Mouse (Mus musculus) heart, postnatal 10 days (tissue): Measurements from ENCODE around the gene Map2k1. TPM values are rescaled to one million over a fixed set of nuclear protein-coding genes. Genes with fewer than 3 reads are reported as not detected.
A peak's percentile ranks its signal among the peaks of the same experiment; 100 is the strongest.
"Not testable (repeated sequence)": the region's sequence is repeated elsewhere in the genome, so short reads cannot be mapped to it uniquely, and the experiment has no call there.

Experiments used
- DNase-seq, 2 experiments: peaks; one replicate each; pipeline ENCODE4 v3.0.0; 2021
- intact Hi-C: fragments of 180-260 bp; cut with DNase I; formaldehyde crosslinking; loops from one replicate; pipeline ENCODE4 v1.15.1; 2025
- total RNA-seq, 2 experiments: library from RNA; stranded (reverse); gene quantifications; 2 replicates each; pipeline ENCODE4 v1.2.3; 2021

The Map2k1 gene
- 10 to 100 TPM; 59.6 to 65.1 TPM for total RNA-seq

DNA sequence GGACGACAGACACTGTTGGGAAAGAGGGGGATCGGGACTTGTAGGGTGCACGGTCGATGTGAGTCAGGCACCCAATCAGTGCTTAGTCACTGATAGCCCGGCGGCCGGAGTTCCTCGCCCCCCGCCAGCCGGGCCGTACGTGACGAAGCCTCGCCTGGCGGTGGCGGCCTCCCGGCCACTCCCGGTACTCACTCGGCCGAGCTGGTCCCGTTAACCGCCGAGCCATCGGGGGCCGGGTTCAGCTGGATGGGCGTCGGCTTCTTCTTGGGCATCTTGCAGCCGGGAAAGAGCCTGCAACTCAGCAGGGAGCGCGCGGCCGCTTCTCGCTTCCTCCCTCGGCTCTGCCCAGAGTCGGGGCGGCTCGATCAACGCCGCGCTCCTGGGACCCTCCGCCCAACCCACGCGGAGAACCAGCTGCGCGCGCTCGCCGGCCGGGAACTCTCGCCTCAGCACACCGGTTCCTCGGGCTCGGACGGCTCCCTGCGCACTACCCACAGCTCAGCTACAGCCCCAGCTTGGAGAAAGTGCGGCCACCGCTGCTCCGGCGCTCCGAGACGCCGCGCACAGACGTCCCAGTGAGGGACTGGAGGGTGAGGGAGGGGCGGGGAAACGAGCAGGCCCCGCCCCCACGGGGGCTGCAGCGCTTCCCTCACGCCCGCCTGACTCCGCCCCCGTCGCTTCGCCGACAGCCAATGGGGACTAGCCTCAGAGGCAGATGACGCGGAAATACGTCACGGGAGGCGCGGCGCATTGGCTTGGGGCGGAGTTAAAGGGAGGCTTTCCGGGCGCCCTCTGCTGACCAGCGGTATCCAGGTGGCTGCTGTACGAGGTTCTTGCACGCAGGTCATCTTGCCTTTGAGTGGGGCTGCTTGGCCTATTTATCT lies at the start of gene Map2k1:
TSS of gene Map2k1 (minus strand) at position 611 of the 884 bp plus-strand sequence.
- peak; percentile 100 for DNase-seq
- intact Hi-C loops: loop anchor here (1.0 to 2.0 kb wide), 2 partner anchors 20 to 74 kb away; partner anchors contain the start of gene Snapc5

DNA sequence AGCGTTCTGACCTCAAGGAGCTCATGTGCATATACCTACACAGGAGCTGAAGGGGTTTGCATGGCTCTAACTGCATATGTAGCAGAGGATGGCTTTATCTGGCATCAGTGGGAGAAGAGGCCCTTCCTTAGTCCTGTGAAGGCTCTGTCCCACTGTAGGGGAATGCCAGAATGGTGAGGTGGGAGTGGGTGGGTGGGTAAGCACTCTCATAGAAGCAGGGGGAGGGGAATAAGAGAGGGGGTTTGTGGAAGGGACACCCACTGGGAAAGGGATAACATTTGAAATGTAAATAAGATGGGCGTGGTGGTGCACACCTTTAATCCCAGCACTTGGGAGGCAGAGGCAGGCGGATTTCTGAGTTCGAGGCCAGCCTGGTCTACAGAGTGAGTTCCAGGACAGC lies 49.7 kb upstream of the Map2k1 start:
- intact Hi-C loops, DNase-seq: not testable (repeated sequence)

DNA sequence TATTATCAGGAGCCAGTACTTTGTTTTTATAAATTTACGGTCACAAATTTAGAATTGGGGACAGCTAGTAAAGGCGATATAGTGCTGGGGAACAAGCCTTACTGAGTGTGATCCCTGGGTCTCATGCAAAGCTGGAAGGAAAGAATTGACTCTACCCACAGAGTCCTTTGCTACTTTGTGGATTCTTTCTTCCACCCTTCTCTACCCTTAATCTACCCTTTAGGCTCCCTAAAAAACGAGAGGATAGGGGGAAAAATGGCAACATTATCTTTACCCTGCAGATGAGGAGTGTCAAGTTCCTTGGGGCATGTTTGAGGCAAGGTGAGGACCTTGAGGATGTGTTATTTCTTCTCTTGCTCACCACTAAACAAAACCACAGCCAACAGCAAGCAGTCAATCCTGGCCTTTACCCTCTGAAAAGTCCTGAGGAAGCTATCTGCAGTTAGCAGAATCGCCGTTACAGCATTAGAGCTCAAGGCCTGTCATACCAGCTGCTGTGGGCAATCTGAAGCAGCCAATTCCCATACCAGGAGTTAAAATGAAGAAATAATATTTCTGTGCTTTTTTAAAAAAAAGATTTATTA lies 29.1 kb upstream of the Map2k1 start:
- intact Hi-C loops: loop anchor here (5.0 kb wide), 1 partner anchor 55 kb away; no protein-coding TSS in a partner anchor

DNA sequence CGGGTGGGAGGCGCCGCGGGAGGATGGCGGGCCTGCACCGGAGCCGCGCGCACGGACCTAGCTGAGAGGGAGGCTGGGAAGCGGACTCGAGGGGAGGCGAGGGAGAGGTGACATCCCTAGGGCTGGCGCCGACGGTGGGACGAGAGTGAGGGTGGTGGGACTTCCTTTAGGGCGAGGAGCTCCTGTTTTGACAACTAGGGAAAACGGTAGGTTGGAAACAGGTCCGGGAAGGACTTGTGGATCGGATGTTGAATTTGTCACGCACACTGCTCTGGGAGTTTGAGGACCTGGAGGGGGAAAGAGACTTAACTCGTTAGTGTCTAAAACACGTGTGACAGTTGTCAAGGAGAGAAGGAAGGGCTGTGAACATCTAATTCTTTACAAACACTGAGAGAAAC lies 28.3 kb upstream of the Map2k1 start:
- DNase-seq: no peak
- intact Hi-C loops: loop anchor here (5.0 kb wide), 1 partner anchor 56 kb away; no protein-coding TSS in a partner anchor

More for the DNA sequence above, 29.1 kb upstream of the Map2k1 start:
- no peak for DNase-seq

DNA sequence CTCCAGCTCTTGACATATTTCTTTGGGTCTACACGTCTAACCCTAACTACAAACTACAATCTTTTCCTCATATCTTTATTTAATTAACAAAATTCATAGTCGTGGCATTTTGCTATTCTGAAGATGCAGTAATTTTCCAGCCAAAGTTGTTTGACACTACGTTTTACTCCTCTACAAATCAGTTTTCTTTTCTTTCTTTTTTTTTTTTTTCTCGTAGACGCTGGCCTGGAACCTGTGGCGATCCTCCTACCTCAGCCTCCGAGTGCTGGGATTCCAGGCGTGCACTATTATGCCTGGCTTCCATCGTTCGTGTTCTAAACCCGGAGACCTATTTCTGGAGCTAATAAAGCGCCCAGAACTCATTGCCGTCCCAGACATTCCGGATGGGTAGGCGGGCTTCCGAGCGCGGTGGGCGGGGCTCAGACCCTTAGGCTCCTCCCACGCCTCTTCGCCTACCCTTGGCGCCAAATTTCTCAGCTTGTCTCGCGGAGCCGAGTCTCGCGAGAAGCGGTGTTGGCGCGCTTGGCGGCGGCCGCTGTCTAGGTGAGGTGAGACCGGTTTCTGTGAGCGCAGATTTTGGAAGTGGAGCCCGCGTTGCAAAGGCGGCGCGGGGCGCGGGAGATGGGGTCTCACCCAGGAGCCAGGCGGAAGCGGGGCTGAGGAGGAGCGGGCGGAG lies 27.8 kb upstream of the Map2k1 start, which contains the start of gene Tipin:
TSS of gene Tipin (plus strand) at position 477 of the 676 bp plus-strand sequence.
- intact Hi-C loops: loop anchor here (5.0 kb wide), 1 partner anchor 56 kb away; no protein-coding TSS in a partner anchor

DNA sequence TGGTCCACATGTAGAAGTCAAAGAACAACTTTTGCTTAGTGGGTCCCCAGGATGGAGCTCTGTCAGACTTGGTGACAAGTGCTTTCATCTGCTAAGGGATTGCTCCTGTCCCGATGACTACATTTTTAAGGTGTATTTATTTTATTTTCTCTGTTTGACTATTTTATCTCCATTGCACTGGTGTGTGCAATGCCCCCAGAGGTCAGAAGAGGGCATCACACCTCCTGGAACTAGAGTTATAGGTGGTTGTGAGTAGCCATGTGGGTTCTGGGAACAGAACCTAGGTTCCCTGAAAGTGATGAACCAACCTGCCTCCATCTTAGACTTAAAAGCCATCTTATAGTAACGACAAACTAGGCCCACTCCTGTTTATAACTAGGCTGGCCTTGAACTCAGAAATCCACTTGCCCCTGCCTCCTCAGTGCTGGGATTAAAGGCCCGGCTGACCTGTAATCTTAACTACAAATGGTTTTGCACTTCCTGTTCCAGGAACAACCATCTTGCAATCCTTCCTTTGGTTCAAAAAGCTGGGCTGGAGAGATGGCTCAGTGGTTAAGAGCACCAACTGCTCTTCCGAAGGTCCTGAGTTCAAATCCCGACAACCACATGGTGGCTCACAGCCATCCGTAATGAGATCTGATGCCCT lies 25.4 kb upstream of the Map2k1 start:
- no peak for DNase-seq
- intact Hi-C loops: loop anchor here (10.0 kb wide), 1 partner anchor 686 kb away; the partner anchor contains the start of gene Ints14

More for the DNA sequence above, 27.8 kb upstream of the Map2k1 start, which contains the start of gene Tipin:
- peak; percentile 97 for DNase-seq

DNA sequence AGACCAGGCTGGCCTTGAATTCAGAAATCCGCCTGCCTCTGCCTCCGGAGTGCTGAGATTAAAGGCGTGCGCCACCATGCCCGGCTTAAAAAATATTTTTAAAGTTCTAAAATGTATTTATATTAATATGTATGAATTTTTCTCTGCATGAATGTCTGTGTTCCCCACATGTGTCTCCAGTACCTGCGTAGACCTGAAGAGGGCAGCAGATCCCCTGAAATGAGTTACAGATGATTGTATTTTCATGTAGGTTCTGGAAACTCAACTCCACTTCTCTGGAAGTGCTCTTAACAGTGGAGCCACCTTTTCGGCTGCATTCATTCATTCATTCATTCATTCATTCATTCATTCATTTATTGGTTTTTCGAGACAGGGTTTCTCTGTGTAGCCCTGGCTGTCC lies 24.3 kb upstream of the Map2k1 start:
- peak; percentile 66 to 84 for DNase-seq
- intact Hi-C loops: loop anchor here (10.0 kb wide), 1 partner anchor 687 kb away; the partner anchor contains the start of gene Ints14

DNA sequence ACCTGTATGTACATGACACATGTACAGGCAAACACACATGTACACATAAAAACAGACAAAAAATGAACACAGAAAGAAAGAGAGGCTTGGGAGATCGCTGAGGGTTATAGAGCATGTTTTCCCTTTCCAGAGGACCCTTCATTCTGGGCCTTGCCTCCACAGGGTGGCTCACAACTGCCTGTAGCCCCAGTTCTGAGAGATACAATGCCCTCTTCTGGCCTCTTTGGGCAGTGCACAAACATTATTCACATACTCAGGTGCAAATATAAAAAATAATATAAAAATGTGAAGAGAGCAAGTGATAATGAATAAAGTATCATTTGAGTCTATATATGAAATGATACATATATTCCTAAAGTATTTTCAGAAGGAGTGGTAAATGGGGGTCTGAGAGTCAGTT lies 21.5 kb upstream of the Map2k1 start:
- intact Hi-C loops: loop anchor here (10.0 kb wide), 1 partner anchor 690 kb away; the partner anchor contains the start of gene Ints14
- peak in 1 of 2 experiments; percentile 15 for DNase-seq

DNA sequence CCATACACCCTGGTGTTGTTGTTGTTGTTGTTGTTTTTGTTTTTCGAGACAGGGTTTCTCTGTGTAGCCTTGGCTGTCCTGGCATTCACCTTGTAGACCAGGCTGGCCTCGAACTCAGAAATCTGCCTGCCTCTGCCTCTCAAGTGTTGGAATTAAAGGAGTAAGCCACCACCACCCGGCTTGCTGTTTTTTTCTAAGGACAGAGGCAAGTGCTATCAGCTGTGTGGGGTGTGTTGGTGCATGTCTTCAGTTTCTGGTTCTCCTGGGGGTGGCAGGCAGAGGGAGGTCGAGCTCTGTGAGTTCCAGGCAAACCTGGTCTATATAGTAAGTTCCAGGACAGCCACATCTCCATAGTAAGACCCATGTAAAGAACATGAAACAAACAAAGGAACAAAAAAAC lies 20.9 kb upstream of the Map2k1 start:
- DNase-seq: no peak
- intact Hi-C loops: loop anchor here (10.0 kb wide), 1 partner anchor 691 kb away; the partner anchor contains the start of gene Ints14

DNA sequence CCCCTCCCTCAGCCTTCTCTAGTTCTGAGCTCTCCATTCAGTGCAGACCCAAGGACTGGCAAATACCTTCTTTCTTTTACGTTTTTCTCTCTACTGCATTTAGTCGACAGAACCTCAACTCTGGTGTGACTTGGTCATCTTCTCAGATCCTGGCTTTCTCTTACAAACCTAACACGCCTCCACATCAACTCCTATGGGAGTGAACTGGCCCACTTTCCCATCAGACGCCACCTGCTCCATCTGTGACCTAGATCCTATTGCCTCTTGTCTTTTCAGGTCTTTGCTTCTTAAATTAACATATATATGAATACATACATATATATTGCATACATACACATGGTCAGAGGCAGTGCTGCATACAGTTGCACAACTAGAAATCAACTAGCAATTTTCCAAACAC lies 20.3 kb upstream of the Map2k1 start:
- intact Hi-C loops: loop anchor here (10.0 kb wide), 1 partner anchor 691 kb away; the partner anchor contains the start of gene Ints14
- DNase-seq: no peak

DNA sequence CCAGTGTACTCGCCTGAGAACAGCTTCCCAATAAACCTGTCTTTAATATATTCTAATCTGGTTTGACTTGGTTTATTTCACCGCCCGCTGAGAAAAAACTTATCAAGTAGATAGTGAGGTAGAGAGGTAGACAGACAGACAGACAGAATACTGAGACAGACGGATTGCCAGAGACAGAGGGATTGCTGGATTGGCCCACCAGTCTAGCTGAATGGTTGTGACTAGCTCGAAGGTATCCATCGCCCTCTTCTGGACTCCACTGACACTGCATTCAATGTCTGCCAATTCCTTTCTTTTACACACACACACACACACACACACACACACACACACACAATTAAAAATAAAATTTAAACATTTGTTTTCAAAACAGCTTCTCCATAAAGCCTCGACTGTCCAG lies 19.2 kb upstream of the Map2k1 start:
- intact Hi-C loops: loop anchor here (1.0 to 10.0 kb wide), 2 partner anchors 134 to 692 kb away; partner anchors contain the start of gene Ints14
- DNase-seq: peak; percentile 63 to 76

DNA sequence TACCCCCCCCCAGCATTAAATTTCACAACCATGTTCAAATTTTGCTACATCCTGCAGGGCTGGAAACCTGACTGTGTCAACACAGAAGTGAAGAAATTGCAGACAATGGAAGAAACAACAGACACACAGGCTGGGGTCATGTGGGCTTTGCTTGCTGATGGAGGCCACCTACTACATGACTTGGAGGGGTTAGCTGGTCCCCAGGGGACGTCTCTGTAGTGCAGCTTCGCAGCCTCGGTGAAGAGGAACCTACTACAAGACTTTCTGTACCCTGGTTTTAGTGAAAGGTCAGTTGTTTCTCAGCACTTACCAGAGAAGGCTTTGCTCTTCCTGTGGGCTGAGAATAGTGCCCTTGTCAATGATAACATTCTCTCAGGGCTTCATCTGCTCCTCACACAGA lies 17.8 kb upstream of the Map2k1 start:
- no peak for DNase-seq
- intact Hi-C loops: loop anchor here (10.0 kb wide), 1 partner anchor 694 kb away; the partner anchor contains the start of gene Ints14

DNA sequence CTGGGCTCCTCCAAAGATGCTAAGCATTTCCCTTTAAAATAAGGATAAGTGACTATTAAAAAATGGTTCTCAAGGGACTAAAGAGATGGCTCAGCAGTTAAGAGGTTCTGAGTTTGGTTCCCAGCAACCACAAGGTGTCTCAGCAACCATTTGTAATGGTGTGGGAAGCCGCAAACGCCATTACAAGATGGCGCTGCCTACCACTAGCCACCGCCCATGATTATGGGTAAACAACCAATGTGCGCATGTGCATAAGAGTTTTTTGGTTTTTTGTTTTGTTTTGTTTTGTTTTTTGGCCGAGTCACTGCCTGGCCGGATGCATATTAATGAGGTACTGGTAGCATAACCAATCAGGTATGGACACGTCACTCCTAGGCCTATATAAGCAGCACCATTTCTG lies 15.4 kb upstream of the Map2k1 start:
- DNase-seq: not testable (repeated sequence)

DNA sequence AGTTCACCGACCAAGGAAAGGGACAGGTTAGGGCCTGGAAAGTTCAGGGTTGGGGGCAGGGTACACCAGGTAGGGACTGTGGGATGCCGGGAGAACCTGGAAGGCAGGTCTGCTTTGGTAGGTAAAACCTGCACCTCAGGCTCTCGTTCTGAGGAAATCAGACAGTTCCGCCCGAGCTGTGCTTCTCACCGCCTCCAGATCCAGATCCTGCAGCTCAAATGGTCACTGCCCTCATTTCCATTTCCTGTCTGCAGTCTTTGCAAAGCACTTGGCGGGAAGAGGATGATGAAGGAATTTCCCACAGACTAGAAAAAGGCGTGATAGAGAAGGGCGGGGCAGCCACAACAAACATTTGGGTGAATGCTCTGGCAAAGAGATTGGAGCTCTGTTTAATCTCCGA lies 14.8 kb upstream of the Map2k1 start:
- intact Hi-C loops: no loop called here

More for the DNA sequence above, 15.4 kb upstream of the Map2k1 start:
- intact Hi-C loops: not testable (repeated sequence)

DNA sequence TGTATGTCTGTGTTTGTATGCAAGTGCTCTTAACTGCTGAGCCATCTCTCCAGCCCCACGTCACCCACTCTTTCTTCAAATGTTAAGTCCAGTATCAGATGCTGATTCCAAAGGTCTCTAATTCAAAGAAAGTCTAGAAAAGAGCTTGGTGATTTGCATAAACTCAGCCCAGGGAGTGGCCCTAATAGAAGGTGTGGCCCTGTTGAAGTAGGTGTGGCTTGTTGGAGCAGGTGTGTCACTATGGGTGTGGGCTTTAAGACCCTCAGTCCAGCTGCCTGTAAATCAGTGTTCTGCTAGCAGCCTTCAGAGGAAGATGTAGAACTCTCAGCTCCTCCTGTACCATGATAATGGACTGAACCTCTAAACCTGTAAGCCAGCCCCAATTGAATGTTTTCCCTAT lies 13.8 kb upstream of the Map2k1 start:
- no peak for DNase-seq
- intact Hi-C loops: no loop called here

More for the DNA sequence above, 14.8 kb upstream of the Map2k1 start:
- DNase-seq: no peak

DNA sequence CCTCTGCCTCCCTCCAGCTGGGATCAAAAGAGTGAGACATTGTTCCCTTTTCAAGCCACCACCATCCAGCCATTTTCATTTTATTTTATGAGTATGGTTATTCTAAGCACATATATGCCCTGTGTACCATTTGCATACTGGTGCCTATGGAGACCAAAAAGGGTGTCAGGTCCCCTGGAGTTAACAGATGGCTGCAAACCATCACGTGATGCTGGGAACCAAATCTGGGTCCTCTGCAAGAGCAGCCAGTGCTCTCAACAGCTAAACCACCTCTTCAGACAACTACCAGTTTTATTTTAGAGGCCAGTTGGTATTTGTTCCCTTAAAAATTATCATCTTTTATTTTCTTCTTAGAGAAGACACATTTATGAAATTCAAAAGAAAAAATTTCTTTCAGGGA lies 11.4 kb upstream of the Map2k1 start:
- DNase-seq: no peak
- intact Hi-C loops: no loop called here

DNA sequence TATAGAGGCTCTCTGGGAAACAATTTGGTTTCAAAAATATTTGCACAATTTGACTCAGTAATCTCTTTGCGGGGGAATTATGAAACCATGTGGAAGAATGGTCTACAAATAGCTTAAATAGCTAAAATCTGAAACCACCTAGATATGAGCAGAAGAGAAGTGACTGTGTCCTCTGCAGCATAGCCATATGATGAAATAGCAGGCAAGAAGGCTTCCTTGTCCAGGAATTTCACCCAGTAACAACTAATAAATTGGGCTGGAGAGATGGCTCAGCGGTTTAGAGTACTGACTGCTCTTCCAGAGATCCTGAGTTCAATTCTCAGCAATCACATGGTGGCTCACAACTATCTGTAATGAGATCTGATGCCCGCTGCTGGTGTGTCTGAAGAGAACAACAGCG lies 7.6 kb upstream of the Map2k1 start:
- intact Hi-C loops: no loop called here
- DNase-seq: no peak

DNA sequence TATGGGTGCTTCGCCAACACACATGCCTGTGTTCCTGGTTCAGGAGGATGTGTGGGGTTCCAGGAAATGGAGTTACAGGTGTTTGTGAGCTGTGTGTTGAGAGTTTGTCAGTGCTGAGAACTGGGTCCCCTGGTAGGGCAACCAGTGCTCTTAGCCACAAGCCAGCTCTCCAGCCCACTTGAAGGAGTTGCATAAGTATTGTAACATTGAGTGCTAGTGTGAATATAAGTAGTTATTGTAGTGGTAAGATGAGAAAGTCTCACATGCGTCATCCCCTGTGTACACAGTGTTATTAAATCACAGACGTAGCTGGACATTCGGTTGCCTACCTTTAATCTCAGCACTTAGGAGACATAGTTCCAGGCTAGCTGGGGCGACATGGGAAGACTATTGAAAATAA lies 6.5 kb upstream of the Map2k1 start:
- intact Hi-C loops: no loop called here
- DNase-seq: no peak

DNA sequence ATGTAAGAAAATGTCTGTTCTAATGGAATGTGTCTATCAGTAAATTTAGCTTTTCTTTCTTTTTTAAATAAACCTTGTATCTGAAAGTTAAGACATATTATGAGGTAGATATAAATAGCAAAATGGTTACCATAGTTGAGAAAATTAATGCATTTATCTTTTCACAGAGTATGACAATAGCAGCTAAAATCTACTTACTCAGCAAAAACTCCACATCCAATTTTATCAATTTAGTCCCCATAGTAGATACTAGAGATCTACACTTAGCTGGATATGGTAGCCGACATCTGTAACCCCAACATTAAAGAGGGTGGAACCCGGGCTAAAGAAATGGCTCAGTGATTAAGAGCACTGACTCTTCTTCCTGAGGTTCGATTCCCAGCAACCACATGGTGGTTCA lies 2.8 kb upstream of the Map2k1 start:
- intact Hi-C loops: no loop called here
- no peak for DNase-seq

DNA sequence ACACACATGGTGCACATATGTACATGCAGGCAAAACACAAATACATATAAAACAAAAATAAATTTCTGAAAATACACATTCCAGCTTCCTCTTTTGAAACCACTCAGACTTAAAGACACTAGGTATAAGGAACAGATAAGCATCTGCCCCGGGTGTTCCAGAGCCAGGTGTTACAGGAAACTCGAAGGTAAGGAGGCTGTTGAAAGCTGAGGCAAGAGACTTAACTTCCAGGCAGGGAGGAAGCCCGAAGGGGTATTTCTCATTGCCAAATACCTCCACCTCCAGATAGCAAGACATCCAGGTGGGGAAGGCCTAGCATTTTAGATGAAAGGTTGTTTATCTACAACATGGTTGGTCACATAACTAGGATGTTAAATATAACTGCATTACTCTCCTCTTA lies 2.0 kb upstream of the Map2k1 start:
- DNase-seq: no peak
- intact Hi-C loops: no loop called here
